Mouse (Mus musculus): ENCODE data around the gene Cfap43.
A peak's percentile ranks its signal among the peaks of the same experiment; 100 is the strongest.
"Not testable (repeated sequence)": the region's sequence is repeated elsewhere in the genome, so short reads cannot be mapped to it uniquely, and the experiment has no call there.

Gene Cfap43

DNA sequence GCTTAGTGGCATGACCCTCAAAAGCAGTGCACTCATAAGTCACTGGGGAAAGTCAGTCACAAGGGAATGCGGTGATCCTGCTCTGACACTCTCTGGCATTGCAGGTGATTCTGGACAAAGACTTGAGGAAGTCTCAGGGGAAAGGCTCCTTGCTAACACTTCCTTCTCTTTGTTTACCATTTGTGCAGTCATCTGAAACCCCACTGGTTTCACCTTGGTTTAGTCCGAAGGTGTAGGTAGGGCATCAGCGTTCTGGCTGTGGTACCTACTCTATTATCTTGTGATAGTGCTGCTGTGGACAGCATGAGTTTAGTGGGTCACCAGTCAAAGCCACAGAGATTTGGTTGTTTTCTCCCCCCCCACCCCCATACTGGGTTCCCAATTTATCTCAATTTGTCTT is 69.4 kb downstream of the Cfap43 start:
- no peak for DNase-seq

DNA sequence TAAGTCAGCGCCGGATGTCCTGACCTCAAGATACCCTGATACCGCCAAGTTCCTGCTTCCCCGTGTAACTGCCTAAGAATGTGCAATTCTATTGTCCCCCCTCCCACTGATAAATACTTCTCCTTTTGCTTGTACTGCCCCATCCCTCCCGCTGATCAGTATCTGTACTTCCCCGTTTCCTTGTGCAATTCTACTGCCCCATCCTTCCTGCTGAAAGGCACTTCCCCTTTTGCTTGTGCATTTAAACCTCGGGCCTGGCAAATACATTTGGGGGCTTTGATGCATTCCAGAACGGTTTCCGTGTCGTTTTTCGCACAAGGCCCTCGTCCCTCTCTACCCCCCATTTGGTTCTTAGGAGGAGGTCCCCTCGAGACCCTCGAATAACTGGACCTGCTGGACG is 77.9 kb downstream of the Cfap43 start:
- not testable (repeated sequence) for DNase-seq

DNA sequence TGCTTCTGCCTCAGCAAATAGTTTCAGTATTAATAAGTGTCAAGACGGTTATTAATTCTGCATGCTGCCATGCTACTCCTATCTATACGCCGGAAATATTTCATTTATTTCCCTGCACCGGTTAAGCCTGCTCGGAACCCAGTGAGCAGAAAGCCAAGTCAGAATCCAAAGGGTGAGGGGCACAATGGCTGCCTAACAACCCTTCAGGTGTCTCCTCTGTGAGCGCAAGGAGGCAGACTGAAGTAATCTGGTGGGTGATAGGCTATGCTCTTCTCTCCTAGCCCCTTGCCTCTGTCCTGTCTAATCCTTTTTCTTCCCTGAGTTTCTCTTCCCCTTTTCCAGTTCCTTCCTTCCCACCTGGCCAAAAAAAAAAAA is 81.6 kb downstream of the Cfap43 start:
- no peak for DNase-seq

DNA sequence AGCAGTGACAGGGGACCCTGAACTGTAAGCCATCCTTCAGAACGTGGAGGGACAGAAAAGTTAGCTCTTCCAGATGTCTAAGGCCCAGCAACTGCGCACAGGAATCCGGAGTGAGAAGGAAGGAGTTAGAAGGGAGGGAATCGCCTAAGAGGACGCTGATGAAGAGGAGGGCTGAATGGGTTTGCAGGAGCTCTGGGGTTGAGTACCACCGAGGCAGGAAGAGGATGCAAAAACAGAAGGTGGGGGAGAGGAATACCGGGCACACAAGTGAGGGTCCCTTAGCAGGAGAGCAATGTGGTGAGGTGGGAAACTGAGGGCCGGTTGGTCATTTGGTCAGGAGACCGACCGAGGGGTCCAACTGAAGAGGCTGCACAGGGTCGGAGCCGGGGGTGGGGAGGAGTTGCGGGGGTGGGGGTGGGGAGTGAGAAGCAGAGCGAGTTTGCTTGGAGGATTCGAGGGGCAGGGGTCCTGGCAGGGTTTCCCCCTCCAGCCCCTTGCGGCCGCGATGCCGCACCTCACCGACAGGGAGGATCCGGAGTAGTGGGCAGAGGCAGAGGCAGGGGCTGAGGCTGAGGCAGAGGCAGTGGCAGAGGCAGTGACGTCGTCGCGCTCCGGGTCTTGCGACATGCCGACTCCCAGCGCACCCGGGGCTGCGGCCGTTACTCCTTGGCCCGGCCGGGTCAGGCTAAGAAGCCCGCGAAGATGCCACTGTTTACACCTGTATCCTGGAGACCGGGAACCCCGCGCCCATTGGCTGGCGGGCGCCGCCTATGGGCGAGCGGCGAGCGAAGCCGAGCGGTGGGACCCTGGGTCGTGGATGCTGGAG is 82.2 kb downstream of the Cfap43 start:
- DNase-seq: peak; percentile 86 to 87

DNA sequence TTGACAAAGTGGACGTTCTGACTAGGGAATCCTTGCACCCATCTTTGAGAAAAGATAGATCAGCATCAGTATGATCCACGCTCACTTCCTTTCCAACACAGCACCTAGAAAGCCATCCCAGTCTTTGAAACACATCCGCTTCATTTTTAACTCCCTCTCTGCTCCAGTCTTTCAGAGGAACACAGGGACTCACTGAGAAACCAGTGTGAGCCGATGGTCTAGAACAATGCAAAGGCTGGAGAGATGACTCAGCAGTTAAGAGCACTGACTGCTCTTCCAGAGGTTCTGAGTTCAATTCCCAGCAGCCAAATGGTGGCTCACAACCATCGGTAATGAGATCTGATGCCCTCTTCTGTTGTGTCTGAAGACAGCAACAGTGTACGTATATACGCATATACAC is 83.3 kb downstream of the Cfap43 start:
- no peak for DNase-seq

DNA sequence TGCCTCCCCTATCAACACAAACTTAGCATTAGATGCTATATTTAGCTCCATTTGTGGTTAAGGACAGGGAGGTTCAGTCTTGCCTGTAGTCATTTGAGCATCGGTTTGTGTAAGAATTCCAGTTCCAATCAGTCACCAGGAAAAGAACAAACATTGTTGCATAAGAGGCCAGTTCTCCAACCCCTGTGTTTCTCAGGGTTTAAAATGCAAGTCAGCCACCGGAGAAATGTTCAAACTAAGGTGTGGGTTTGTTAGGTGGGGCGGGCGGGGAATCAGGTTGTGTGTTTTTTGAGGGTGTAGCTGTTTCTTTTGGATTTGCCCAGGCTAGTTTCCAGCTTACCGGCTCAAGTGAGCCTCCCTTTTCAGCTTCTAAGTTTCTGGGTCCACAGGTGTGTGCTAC is 84.5 kb downstream of the Cfap43 start:
- DNase-seq: no peak

DNA sequence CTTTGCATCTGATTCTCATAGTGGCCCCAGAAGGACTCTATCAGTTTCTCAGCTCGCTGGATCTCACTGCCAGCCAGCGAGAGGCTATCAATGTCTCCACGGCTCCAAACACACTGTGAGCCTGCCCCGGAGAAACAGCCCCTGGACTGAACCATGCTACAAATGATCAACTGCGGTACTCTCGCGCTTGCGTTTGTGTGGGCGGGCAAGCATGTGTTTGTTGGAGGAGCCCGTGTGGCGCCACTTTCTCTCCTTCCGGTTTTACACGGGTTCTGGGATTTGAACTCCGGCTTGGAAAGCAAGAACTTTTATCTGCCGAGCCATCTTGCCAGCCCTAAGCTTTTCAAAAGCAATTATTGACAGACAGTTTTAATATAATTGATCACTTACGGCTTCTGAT is 86.8 kb downstream of the Cfap43 start:
- no peak for DNase-seq

DNA sequence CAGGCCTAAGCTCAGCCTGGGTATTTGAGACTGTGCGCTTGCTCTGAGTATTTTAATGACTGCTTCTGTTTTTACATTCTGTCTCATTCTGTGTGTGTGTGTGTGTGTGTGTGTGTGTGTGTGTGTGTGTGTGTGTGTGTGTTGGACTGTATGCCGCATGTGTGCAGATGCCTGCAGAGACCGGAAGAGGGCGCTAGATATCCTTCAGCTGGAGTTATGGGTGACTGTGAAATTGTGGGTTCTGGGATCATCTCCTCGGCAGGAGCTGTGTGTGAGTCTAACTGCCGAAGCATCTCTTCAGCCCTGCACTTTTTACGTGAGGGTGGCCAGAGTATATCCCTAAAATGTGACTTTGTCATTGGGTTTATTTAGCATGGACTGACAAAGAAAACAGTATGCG is 88.0 kb downstream of the Cfap43 start:
- no peak for DNase-seq

DNA sequence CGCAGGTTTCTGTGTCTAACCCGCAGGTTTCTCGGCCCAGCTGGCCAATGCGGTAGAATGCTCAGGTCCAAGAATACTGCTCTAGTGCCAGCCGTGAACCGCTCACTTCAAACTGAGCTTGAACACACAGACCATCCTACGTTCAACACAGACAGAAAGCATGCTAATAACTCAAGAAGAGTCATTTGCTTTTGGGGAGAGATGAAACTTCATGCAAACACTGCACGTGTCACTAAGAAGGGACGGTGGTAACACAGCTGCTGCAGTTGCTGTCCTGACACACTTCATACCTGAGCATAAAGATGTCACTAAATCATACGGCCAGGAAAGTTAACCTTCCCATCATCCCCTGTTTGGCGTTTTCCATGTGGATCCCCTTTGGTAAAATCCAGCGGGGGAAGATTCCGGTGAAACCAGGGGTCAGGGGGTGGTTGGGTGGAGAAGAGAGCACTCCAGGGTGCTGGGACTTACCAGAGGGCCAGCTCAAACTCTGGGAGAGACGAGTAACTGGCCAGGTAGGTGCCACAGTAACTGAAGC is 89.1 kb downstream of the Cfap43 start:
- DNase-seq: no peak

DNA sequence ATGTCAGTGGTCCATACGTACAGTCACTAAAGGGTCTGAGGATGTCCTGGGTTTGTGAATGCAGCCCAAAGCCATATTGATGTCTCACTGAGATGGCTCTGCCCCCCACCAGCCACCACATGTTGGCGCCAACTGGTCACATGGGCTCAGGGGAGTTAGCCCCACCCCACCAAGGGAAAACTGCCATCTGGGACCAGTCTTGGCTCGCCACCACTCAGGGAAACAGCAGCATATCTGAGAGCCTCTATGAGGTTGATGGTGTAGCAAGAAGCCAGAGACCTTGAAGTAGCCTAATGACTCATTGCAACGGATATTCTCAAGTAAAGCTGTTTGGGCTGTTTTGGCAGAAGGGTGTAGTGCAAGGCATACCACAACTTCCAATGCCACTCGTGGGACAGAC is 95.1 kb downstream of the Cfap43 start:
- peak; percentile 12 to 13 for DNase-seq

DNA sequence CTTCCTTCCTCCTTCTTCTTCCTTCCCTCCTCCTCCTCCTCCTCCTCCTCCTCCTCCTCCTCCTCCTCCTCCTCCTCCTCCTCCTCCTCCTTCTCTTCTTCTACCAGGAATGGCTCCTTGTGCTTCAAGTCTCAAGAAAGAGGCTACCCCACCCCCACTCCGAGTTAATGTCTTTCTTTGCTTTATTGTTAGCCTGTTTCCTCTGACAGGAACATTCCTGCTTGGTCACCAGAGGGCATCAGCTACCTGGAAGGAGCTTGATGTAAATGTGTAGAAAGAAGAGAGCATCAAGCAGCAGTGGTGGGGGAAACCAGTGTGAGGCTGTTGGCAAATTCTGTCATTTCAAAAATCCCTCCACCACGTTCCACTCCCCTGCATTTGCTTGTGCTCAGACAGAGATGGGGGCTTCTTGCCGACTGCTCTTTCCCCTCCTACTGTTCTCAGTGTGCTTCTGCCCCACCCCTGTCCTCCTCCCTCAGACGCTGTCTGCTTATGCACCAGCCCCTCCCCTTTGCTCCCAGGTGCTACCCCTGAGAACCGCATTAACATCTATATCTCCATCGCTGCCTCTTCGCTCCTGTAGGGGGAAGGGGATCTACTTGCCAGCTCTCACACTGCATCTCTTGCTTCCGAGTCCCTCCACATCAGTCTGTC is 96.8 kb downstream of the Cfap43 start:
- DNase-seq: peak; percentile 49 to 55

DNA sequence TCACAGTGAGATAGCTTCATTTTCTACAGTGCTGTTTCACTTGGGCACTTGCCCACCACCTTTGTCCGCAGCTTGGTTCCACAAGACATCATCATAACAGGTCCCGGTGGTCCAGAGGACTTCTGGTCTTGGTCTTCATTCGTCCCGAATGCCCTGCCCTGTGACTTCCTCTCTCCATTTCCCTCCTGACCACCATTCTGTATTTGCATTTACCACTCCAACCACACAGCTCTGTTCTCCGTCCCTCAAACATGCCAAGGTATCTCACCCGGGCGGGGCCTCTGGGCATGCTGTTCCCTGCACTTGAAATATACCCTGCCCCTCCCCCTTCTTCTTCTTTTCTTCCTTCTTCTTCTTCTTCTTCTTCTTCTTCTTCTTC is 97.6 kb downstream of the Cfap43 start:
- DNase-seq: peak in 1 of 2 experiments; percentile 12

DNA sequence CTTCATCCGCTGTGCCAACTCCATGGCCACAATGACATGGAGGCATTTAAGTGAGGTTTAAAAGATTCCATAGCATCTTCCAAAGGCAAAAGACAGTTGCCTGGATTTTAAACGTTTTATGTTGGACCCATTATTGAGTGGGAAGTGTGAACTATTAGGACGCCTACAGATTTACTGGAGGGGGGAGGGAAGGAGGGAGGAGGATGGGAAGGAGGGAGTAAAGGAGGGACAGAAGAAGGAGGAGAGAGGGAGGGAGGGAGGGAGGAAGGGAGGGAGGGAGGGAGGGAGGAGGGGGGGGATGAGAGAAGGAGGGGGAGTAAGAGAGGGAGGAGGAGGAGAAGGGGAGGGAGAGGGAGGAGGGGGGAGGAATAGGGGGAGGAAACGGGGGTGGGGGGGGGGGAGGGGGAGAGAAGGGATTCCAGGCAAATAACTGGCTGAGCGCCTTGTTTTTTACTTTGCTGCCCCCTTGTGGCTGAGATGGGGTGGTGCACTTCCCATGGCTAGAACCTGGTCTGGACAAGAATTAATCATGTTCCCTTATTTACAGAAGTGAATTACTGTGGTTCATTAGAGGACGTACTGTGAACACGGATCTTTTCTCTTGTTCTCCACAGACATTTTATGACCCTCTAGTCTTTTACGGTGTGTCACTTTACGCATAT is 98.1 kb downstream of the Cfap43 start:
- peak; percentile 83 to 88 for DNase-seq

DNA sequence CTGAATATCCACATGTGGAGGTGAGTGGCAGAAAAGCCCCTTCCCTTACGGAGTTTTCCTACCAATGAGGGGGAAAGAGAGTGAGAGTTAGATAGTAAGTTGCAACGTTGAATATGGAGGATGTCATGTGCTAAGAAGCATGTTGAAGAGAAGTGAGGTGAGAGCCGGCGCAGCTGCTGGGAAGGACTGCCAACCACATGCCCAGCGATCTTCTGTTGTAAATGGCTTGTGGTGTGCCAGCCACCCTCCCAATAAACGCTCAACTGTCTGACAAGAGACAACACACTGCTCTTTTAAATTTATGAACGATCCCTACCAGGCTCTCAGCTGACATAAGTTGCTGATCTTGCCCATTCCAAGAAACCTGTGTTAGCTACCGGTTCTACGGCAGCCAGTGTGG is 101.4 kb downstream of the Cfap43 start:
- DNase-seq: no peak

DNA sequence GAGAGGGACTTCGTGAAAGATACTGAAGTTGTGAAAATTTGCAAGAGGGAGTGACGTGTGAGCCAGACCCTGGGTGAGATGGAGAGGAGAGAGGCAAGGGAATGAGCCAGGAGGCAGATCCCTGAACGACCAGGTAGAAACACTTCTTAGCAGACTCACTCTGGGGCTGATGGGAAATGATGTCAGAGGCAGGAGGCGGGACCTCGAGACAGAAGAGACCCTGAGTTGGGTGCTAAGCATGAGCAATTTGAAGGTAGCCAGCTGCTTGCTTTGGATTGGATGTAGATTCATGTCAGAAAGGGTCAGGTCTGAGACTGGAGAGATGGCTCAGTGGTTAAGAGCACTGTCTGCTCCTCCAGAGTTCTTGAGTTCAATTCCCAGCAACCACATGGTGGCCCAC is 104.4 kb downstream of the Cfap43 start:
- DNase-seq: no peak

DNA sequence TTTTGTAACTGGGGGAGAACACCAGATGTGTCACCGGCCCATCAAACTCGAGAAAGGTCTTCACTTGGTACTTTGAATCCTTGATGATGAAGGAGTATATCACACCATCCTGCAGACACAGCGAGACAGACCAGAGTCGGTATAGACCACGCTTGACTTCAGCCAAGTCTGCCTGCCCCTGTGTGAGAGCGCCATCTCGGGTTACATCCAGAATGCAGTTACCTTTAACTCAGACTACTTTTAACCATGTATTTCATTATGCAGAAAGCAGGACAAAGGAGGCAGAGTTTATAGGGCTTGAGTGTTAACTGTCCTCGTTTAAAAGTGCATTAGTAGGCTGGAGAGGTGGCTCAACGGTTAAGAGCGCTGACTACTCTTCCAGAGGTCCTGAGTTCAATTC is 107.0 kb downstream of the Cfap43 start:
- no peak for DNase-seq

DNA sequence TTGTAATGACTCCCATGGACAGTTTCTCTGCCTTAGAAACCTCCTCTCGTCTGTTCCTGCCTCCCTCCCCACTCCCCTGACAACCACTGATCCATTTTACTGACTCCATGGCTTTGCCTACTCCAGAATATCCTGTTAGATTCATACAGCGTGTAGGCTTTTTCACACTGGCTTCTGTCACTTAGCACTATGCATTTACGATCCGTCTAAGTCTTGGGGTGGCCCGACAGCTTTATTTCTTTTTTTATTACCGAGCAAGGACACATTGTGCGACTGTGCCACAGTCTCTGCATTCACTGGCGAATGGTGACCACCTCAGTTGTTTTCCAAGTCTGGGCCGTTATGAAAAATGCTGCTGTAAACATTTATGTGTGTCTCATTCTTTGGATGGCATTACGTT is 120.5 kb downstream of the Cfap43 start:
- no peak for DNase-seq

DNA sequence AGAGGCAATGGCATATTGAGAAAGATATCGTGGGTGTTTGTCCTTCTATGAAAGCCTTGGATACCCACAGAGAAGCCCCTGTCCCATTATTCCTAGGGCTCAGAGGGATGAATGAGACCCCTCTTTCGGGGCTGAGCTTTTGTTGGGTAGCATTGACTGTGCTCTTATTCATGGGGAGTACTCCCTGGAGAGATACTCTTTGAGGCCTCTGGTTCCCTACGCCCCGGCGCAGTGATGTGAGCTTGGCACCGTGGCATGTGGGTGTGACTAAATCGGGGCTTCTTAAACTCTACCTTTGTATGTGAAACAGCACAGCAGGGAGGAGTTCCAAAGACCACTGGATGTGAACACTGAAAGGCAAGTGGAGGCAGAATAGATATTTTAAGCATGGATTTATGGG is 122.4 kb downstream of the Cfap43 start:
- DNase-seq: no peak

DNA sequence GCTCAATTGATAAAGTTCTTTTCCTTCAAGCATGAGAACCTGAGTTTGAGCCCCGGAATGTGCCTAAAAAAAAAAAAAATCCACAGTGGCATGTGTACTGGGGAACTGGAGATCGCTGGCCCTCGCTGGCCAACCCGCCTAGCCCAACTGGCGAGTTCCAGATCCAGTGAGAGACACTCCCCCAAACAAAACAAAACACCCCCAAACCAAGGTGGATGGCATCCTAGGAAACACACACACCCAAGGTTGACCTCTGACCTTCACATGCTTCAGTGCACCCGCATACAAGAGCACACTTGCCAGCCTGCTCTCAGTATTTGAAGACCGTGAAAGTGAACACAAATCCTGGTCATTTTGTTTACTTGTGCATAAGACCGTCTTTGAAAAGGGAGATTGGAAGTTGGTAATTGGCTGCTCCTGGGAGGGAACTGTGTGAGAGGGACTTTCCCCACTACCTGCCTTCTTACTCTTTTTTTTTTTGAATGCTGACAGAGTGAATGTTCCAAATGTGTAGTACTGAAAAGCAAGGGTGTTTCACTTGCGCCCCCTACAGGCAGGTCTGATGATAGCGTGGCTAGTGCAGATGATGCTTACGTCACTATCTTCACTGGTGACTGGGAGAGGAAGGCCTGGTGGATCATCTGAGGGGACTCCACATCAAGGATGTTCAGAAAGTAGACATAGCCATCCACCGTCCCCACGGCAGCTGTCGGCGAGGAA is 123.9 kb downstream of the Cfap43 start:
- peak; percentile 70 to 71 for DNase-seq

DNA sequence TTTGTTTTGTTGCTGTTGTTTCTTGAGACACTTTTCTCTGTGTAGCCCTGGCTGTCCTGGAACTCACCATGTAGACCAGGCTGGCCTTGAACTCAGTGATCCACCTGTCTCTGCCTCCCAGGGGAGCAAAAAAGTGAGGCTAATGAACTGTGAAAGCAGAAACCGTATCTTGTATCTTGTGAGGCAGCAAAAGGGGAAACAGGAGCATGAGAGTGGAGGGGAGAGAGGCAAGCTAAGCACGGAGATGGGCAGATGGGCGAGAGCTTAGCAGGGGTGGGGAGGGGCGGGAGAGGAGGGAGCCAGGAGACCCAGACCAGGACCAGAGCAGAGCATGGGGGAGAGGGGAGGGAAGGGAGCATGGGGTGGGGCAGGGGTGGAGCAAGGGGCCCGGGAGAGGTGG is 124.8 kb downstream of the Cfap43 start:
- DNase-seq: no peak

DNA sequence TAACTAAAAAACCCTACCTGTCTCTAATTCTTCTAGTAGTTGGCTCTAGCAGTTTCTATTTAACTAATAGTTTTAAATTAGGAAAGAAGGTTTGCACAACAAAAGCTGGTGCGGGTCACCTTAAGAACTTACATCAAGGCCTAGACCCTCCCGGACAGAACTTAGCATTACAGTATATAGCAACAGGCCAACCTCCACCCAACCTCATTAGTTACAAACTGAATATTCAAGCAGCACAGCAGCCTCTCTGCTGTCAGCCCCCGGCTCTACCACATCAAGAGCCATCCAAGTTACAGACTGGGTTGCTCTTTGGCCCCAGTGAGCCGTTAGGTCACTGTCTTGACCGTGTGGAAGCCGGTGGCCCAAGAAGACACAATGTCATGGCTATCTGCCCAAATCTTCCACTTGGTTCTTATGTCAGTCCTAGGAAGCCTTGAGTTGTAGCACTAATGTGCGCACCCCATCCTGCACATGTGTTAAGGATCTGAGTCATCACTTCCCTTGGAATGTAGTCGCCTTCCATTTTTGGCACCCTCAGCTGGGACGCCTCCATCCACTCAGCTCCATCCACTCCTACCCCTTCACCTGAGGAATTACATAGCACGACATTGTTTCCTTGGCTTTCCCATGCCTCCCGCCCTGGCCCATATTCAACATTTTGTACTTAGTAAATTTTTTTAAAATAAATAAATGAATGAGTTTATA is 128.6 kb downstream of the Cfap43 start:
- DNase-seq: no peak

DNA sequence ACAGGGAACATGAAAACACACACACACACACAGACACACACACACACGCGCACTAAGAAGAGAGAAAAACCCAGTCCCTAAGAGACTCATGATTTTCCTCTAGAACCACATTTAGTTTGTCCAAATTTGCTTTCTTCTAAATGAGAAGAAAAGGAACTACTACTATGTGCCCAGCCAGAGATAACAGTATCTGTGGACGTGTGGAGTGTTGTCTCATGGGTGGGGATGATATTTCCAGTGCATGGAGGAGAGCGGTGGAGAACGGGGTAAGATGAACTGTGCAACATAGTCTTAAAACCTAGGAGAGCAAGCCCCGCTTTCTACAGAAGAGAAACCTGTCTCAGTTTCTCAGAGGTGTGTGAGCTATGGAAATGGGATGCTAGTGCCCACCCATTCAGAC is 135.2 kb downstream of the Cfap43 start:
- DNase-seq: no peak

DNA sequence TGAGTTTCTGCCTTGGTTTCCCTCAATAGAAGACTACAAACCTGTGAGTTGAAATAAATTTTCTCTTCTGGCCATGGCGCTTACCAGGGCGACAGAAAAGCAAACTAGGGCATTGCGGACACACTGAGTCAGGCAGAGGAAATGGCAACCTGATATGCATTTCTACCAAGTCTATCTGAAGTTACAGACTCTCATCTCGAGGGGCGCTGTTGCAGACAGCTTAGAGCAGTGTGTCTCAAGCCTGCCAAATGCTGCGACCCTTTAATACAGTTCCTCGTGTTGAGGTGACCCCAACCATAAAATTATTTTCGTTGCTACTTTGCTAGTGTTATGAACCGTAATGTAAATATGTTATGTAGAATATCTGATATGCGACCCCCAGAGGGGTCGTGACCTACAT is 138.1 kb downstream of the Cfap43 start:
- no peak for DNase-seq
